Mouse (Mus musculus) ES-E14 (cell line): ENCODE measurements at regions not wholly inside any gene's neighbourhood (a gene's known extent, or its start where the extent isn't known, plus 50 kb on each side); places are given as distances from the start of the nearest gene placed in this dataset.
A peak's percentile ranks its signal among the peaks of the same experiment; 100 is the strongest.

Experiments
- CHD2 ChIP-seq: IDR thresholded peaks from 2 replicates; pipeline ENCODE4 v1.6.1; 2014; ENCODE audit warnings: mild to moderate bottlenecking, low read depth, low read length, inconsistent platforms
- HCFC1 ChIP-seq: IDR thresholded peaks from 2 replicates; pipeline ENCODE4 v1.6.1; 2012; ENCODE audit warnings: low read length, inconsistent platforms, borderline replicate concordance; ENCODE audit not compliant: insufficient read depth
- MAFK ChIP-seq: IDR thresholded peaks from 2 replicates; pipeline ENCODE4 v1.6.1; 2014; ENCODE audit warnings: mild to moderate bottlenecking, low read depth, low read length, inconsistent platforms; ENCODE audit not compliant: insufficient read depth
- ZC3H11A ChIP-seq: IDR thresholded peaks from 2 replicates; pipeline ENCODE4 v1.6.1; 2012; ENCODE audit warnings: low read depth, mild to moderate bottlenecking, inconsistent platforms, low read length, borderline replicate concordance
- ZNF384 ChIP-seq: IDR thresholded peaks from 2 replicates; pipeline ENCODE4 v1.6.1; 2012; ENCODE audit warnings: low read depth, low read length, inconsistent platforms

DNA sequence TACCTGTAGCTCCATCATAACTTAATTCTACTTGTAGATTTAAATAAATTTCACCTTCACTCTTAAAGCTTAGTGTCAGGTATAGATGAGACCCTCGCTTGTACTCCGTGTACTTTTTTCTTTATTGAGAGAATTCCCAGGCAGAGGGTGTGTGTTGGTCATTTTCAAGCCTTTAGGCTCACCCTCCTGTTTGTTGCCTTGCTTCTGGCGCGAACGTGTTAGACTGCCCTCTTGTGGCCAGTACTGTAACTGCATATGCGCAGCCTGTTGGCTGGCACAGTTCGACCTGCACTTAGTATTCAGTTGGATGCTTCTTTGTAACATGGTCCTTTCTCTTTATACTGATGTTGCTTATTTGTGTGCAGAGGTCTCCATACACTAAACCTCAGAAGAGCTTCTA, 74.1 kb upstream of the Arrdc4 start:
- TF ChIP-seq ZNF384, result no peak
- peak; percentile 71; the same call in 1 of the 2 replicates for TF ChIP-seq ZC3H11A
- no peak for TF ChIP-seq MAFK
- no peak for TF ChIP-seq CHD2
- no peak for TF ChIP-seq HCFC1
